Mouse (Mus musculus): ENCODE results near the gene Josd2. TPM values are rescaled to one million over a fixed set of nuclear protein-coding genes. Genes with fewer than 3 reads are reported as not detected.

The Josd2 gene
- polyA plus RNA-seq, 1 experiment: not detected

GRCm38 (mm10) chr7:44500046-44500445 lies 32.3 kb downstream of the Josd2 start:
- H3K4me1 ChIP-seq (ENCODE audit: control insufficient read depth, insufficient read depth, low read length): peaks cover 8% of the 10 kb centered on the region; the same call in 1 of the 2 replicates
- TF ChIP-seq POLR2A (IDR thresholded peaks at IDR 0.05; ENCODE audit: insufficient read depth, low read depth, low read length): no peak
- TF ChIP-seq CTCF (IDR thresholded peaks at IDR 0.05; ENCODE audit: insufficient read depth, low read depth, low read length): no peak
- H3K27ac ChIP-seq (ENCODE audit: insufficient read depth, low read depth, low read length): no peak overlapping the region
- no peak overlapping the region for H3K4me3 ChIP-seq (ENCODE audit: insufficient read depth, low read depth, low read length)
- 75% methylated on average over 20 of the region's 20 CpGs for WGBS

- Histone ChIP-seq H3K27ac (ENCODE audit: insufficient read depth, low read depth, low read length) (no peak overlapping the region), H3K4me1 (ENCODE audit: control insufficient read depth, insufficient read depth, low read length) (peaks cover 6% of the 10 kb centered on the region; the same call in 1 of the 2 replicates), H3K4me3 (ENCODE audit: insufficient read depth, low read depth, low read length) (no peak overlapping the region)
- WGBS: 33% methylated on average over 5 of the region's 5 CpGs
- TF ChIP-seq CTCF (IDR thresholded peaks at IDR 0.05; ENCODE audit: insufficient read depth, low read depth, low read length) (peak; percentile 12; the same call in 1 of the 2 replicates), POLR2A (IDR thresholded peaks at IDR 0.05; ENCODE audit: insufficient read depth, low read depth, low read length) (no peak)
Measured at GRCm38 (mm10) chr7:44501563-44502115, 33.9 kb downstream of the Josd2 start.

GRCm38 (mm10) chr7:44507491-44507890 lies 39.7 kb downstream of the Josd2 start:
- no peak for TF ChIP-seq CTCF (IDR thresholded peaks at IDR 0.05; ENCODE audit: insufficient read depth, low read depth, low read length)
- no peak for TF ChIP-seq POLR2A (IDR thresholded peaks at IDR 0.05; ENCODE audit: insufficient read depth, low read depth, low read length)
- H3K4me1 ChIP-seq (ENCODE audit: control insufficient read depth, insufficient read depth, low read length): no peaks in the 10 kb centered on the region
- H3K4me3 ChIP-seq (ENCODE audit: insufficient read depth, low read depth, low read length): no peak overlapping the region
- no peak overlapping the region for H3K27ac ChIP-seq (ENCODE audit: insufficient read depth, low read depth, low read length)

DNA sequence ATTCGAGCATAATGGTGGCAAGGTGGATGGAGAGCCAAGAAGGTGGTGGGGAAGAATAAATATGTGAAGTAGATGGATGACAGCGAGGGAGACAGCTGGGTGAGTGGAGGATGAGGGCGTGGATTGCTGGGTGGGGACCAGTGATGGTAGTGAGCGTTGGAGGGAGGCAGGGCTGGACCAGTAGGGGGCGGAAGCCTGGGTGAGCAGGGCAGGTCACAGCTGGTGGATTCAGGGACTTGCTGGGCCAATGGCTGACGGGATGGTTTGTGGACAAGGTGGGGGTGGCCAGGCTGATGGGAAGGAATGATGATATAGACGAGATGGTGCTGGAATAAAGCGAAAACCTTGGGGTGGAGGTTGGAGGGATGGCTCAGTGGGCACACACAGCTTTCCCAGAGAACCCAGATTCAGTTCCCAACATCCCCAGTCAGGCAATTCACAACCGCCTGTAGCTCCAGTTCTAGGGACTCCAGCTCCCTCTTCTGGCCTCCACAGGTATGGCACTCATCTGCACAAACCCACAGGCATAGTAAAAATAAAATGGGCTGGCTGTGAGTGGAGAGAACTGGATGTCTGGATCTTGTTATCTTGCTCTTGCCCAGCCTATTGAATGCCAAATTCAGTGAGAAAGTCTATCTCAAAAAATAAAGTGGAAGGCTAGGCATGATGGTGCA lies 51.6 kb downstream of the Josd2 start:
- peaks cover 5% of the 10 kb centered on the region; the same call in 1 of the 2 replicates for H3K4me1 ChIP-seq (ENCODE audit: control insufficient read depth, insufficient read depth, low read length)
- TF ChIP-seq POLR2A (IDR thresholded peaks at IDR 0.05; ENCODE audit: insufficient read depth, low read depth, low read length) (no peak), CTCF (IDR thresholded peaks at IDR 0.05; ENCODE audit: insufficient read depth, low read depth, low read length) (peak; percentile 32; the same call in 1 of the 2 replicates)
- WGBS: 65% methylated on average over 9 of the region's 9 CpGs

DNA sequence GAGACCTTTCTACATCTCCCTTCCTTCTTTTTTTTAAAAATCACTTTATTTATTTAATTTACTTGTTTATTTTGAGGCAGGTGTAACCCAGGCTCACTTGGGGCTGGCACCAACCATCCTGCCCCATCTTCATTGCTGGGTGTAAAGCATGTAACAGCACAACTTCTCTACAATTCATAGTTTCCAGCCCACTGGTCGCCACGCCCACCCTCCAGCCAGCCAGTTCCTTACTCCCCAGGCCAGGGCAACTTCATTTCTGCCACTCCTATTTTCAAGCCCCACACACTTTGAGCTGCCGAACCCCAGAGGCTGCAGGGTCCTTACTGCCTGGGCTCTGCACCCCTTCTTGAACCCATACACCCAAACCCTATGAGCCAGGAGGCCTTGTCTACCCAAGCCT lies 53.2 kb downstream of the Josd2 start:
- TF ChIP-seq POLR2A (IDR thresholded peaks at IDR 0.05; ENCODE audit: insufficient read depth, low read depth, low read length): no peak
- TF ChIP-seq CTCF (IDR thresholded peaks at IDR 0.05; ENCODE audit: insufficient read depth, low read depth, low read length): no peak
- no peak overlapping the region for H3K27ac ChIP-seq (ENCODE audit: insufficient read depth, low read depth, low read length)
- H3K4me1 ChIP-seq (ENCODE audit: control insufficient read depth, insufficient read depth, low read length): peaks cover 10% of the 10 kb centered on the region; the same call in 1 of the 2 replicates
- 76% methylated on average over 3 of the region's 3 CpGs for WGBS
- H3K4me3 ChIP-seq (ENCODE audit: insufficient read depth, low read depth, low read length): no peak overlapping the region

More for the DNA sequence above, 51.6 kb downstream of the Josd2 start:
- Histone ChIP-seq H3K4me3 (ENCODE audit: insufficient read depth, low read depth, low read length) (no peak overlapping the region), H3K27ac (ENCODE audit: insufficient read depth, low read depth, low read length) (no peak overlapping the region)

Other genes starting within 250 kb of the Josd2 start
- not detected in 2 replicates for gene Klk1, start 242.6 kb upstream of the Josd2 start, polyA plus RNA-seq (2012; ENCODE audit: insufficient read depth, insufficient read length, low replicate concordance, missing spikeins)
- not detected in 2 replicates for gene Gm36864, start 231.8 kb upstream of the Josd2 start, polyA plus RNA-seq (2012; ENCODE audit: insufficient read depth, insufficient read length, low replicate concordance, missing spikeins)
- not detected in 2 replicates for gene 1700028J19Rik, start 221.3 kb upstream of the Josd2 start, polyA plus RNA-seq (2012; ENCODE audit: insufficient read depth, insufficient read length, low replicate concordance, missing spikeins)
- not detected in 2 replicates for gene 2410002F23Rik, start 221.3 kb upstream of the Josd2 start, polyA plus RNA-seq (2012; ENCODE audit: insufficient read depth, insufficient read length, low replicate concordance, missing spikeins)
- not detected in 2 replicates for gene Acp4, start 210.6 kb upstream of the Josd2 start, polyA plus RNA-seq (2012; ENCODE audit: insufficient read depth, insufficient read length, low replicate concordance, missing spikeins)
- not detected in 2 replicates for gene Gm15517, start 206.5 kb upstream of the Josd2 start, polyA plus RNA-seq (2012; ENCODE audit: insufficient read depth, insufficient read length, low replicate concordance, missing spikeins)
- gene Clec11a, start 161.1 kb upstream of the Josd2 start, polyA plus RNA-seq (2012; ENCODE audit: insufficient read depth, insufficient read length, low replicate concordance, missing spikeins): not detected in 2 replicates
- 51.0 and 92.9 TPM in 2 replicates for gene Shank1, start 157.7 kb upstream of the Josd2 start, polyA plus RNA-seq (2012; ENCODE audit: insufficient read depth, insufficient read length, low replicate concordance, missing spikeins)
- gene Syt3, start 83.9 kb upstream of the Josd2 start, polyA plus RNA-seq (2012; ENCODE audit: insufficient read depth, insufficient read length, low replicate concordance, missing spikeins): not detected in 2 replicates
- gene 1700008O03Rik, start 82.2 kb upstream of the Josd2 start, polyA plus RNA-seq (2012; ENCODE audit: insufficient read depth, insufficient read length, low replicate concordance, missing spikeins): not detected in 2 replicates
- gene Lrrc4b, start 39.0 kb upstream of the Josd2 start, polyA plus RNA-seq (2012; ENCODE audit: insufficient read depth, insufficient read length, low replicate concordance, missing spikeins): not detected in 2 replicates
- not detected in 2 replicates for gene Aspdh, start 2.6 kb upstream of the Josd2 start, polyA plus RNA-seq (2012; ENCODE audit: insufficient read depth, insufficient read length, low replicate concordance, missing spikeins)
- gene Emc10, start 28.5 kb downstream of the Josd2 start, polyA plus RNA-seq (2012; ENCODE audit: insufficient read depth, insufficient read length, low replicate concordance, missing spikeins): not detected in 2 replicates
- not detected in 2 replicates for gene Fam71e1, start 28.6 kb downstream of the Josd2 start, polyA plus RNA-seq (2012; ENCODE audit: insufficient read depth, insufficient read length, low replicate concordance, missing spikeins)
- gene Mybpc2, start 56.7 kb downstream of the Josd2 start, polyA plus RNA-seq (2012; ENCODE audit: insufficient read depth, insufficient read length, low replicate concordance, missing spikeins): not detected in 2 replicates
- gene Spib, start 64.1 kb downstream of the Josd2 start, polyA plus RNA-seq (2012; ENCODE audit: insufficient read depth, insufficient read length, low replicate concordance, missing spikeins): not detected in 2 replicates
- not detected in 2 replicates for gene Pold1, start 80.9 kb downstream of the Josd2 start, polyA plus RNA-seq (2012; ENCODE audit: insufficient read depth, insufficient read length, low replicate concordance, missing spikeins)
- gene Nr1h2, start 86.0 kb downstream of the Josd2 start, polyA plus RNA-seq (2012; ENCODE audit: insufficient read depth, insufficient read length, low replicate concordance, missing spikeins): not detected in 2 replicates
- not detected in 2 replicates for gene Napsa, start 104.4 kb downstream of the Josd2 start, polyA plus RNA-seq (2012; ENCODE audit: insufficient read depth, insufficient read length, low replicate concordance, missing spikeins)
- gene Kcnc3, start 122.7 kb downstream of the Josd2 start, polyA plus RNA-seq (2012; ENCODE audit: insufficient read depth, insufficient read length, low replicate concordance, missing spikeins): not detected in 2 replicates
- not detected in 2 replicates for gene Myh14, start 202.9 kb downstream of the Josd2 start, polyA plus RNA-seq (2012; ENCODE audit: insufficient read depth, insufficient read length, low replicate concordance, missing spikeins)
- gene Izumo2, start 240.8 kb downstream of the Josd2 start, polyA plus RNA-seq (2012; ENCODE audit: insufficient read depth, insufficient read length, low replicate concordance, missing spikeins): not detected in 2 replicates

Measured in olfactory bulb, adult 2 months (tissue).